Mouse (Mus musculus): ENCODE measurements at regions not wholly inside any gene's neighbourhood (a gene's known extent, or its start where the extent isn't known, plus 50 kb on each side); places are given as distances from the start of the nearest gene placed in this dataset.
A peak's percentile ranks its signal among the peaks of the same experiment; 100 is the strongest.

- no peak for DNase-seq (ENCODE audit: extremely low read depth, low read depth)
Observed at GRCm38 (mm10) chr6:51162208-51163082, 270.0 kb upstream of the Nfe2l3 start.

- no peak for DNase-seq (ENCODE audit: extremely low read depth, low read depth)
Observed at GRCm38 (mm10) chr6:51163266-51163665, 269.2 kb upstream of the Nfe2l3 start.

GRCm38 (mm10) chr6:51163882-51164281, 268.6 kb upstream of the Nfe2l3 start:
- no peak for DNase-seq (ENCODE audit: extremely low read depth, low read depth)

- no peak for DNase-seq (ENCODE audit: extremely low read depth, low read depth)
Observed at GRCm38 (mm10) chr6:51167028-51167427, 265.4 kb upstream of the Nfe2l3 start.

GRCm38 (mm10) chr6:51168048-51168447, 264.4 kb upstream of the Nfe2l3 start:
- DNase-seq (ENCODE audit: extremely low read depth, low read depth), result peak; percentile 62

GRCm38 (mm10) chr6:51168775-51169695, 263.4 kb upstream of the Nfe2l3 start:
- DNase-seq (ENCODE audit: extremely low read depth, low read depth), result no peak

GRCm38 (mm10) chr6:51169971-51170411, 262.5 kb upstream of the Nfe2l3 start:
- DNase-seq (ENCODE audit: extremely low read depth, low read depth), result no peak

GRCm38 (mm10) chr6:51170414-51170813, 262.1 kb upstream of the Nfe2l3 start:
- DNase-seq (ENCODE audit: extremely low read depth, low read depth), result peak; percentile 75

- DNase-seq (ENCODE audit: extremely low read depth, low read depth), result peak; percentile 98
Observed at GRCm38 (mm10) chr6:51170871-51171270, 261.6 kb upstream of the Nfe2l3 start.

- no peak for DNase-seq (ENCODE audit: extremely low read depth, low read depth)
Observed at GRCm38 (mm10) chr6:51171761-51172160, 260.7 kb upstream of the Nfe2l3 start.

GRCm38 (mm10) chr6:51172331-51172791, 260.1 kb upstream of the Nfe2l3 start:
- no peak for DNase-seq (ENCODE audit: extremely low read depth, low read depth)

GRCm38 (mm10) chr6:51172856-51173619, 259.4 kb upstream of the Nfe2l3 start:
- DNase-seq (ENCODE audit: extremely low read depth, low read depth), result peak; percentile 91

- no peak for DNase-seq (ENCODE audit: extremely low read depth, low read depth)
Observed at GRCm38 (mm10) chr6:51173620-51174442, 258.6 kb upstream of the Nfe2l3 start.

GRCm38 (mm10) chr6:51174443-51175021, 257.9 kb upstream of the Nfe2l3 start:
- no peak for DNase-seq (ENCODE audit: extremely low read depth, low read depth)

- no peak for DNase-seq (ENCODE audit: extremely low read depth, low read depth)
Observed at GRCm38 (mm10) chr6:51175616-51176590, 256.6 kb upstream of the Nfe2l3 start.

- no peak for DNase-seq (ENCODE audit: extremely low read depth, low read depth)
Observed at GRCm38 (mm10) chr6:51176791-51177433, 255.6 kb upstream of the Nfe2l3 start.

- DNase-seq (ENCODE audit: extremely low read depth, low read depth), result no peak
Observed at GRCm38 (mm10) chr6:51177701-51178060, 254.8 kb upstream of the Nfe2l3 start.

GRCm38 (mm10) chr6:51178061-51178791, 254.2 kb upstream of the Nfe2l3 start:
- peak; percentile 99 for DNase-seq (ENCODE audit: extremely low read depth, low read depth)

All from MEL-GATA-1-ER (cell line).